Mouse (Mus musculus) spleen, adult 2 months (tissue): Measurements from ENCODE around the gene Cct4.

Experiments used
- CTCF ChIP-seq: fragments of 200-500 bp; IDR thresholded peaks from 2 replicates; pipeline ENCODE4 v1.5.1; 2011; ENCODE audit warnings: mild to moderate bottlenecking, inconsistent platforms; ENCODE audit not compliant: insufficient read depth, insufficient read length, insufficient replicate concordance; ENCODE audit errors: extremely low read depth
- POLR2A ChIP-seq: fragments of 200-500 bp; IDR thresholded peaks from 2 replicates; pipeline ENCODE4 v1.6.1; 2011; ENCODE audit warnings: low read depth, low read length, inconsistent platforms

DNA sequence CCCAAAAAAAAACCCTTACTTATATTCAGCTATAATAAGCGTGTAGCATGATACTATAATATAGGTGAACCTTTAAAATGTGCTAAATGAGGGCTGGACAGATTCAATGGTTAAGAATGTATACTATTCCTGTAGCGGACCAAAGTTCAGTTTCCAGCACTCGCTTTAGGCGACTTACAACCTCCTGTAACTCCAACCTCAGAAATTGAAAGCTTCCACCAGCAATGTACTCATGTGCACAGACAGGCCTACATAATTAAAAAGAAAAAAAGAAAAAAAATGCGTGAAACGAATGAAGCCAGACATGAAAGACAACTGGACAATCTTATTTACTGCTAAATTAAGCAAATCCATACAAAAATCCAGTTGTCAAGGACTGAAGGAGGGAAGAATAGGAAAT lies 7.5 kb upstream of the Cct4 start:
- TF ChIP-seq POLR2A (no peak), CTCF (no peak)
